Mouse (Mus musculus) forebrain, embryonic 16.5 days (tissue): Measurements from ENCODE around the gene Kcnh8. TPM values are rescaled to one million over a fixed set of nuclear protein-coding genes. Genes with fewer than 3 reads are reported as not detected.

Experiments used
- ATAC-seq: fragments of 200-750 bp; cut with Nextera tagmentation; 2 replicates; pipeline ENCODE4 v1.8.0; 2017; ENCODE audit warnings: mild to moderate bottlenecking, moderate library complexity
- H3K27ac ChIP-seq: fragments of 300-500 bp; sonication (generic); 2 replicates; pipeline ENCODE4 v1.5.1; 2014; ENCODE audit warnings: low read length, control low read depth
- H3K27me3 ChIP-seq: fragments of 300-500 bp; sonication (generic); replicated peaks from 2 replicates; pipeline ENCODE4 v1.6.1; 2014; ENCODE audit warnings: low read length; ENCODE audit not compliant: control insufficient read depth, insufficient read depth
- H3K36me3 ChIP-seq: fragments of 300-500 bp; sonication (generic); 2 replicates; pipeline ENCODE4 v1.6.1; 2014; ENCODE audit not compliant: control insufficient read depth, insufficient read depth
- H3K4me1 ChIP-seq: fragments of 300-500 bp; sonication (generic); replicated peaks from 2 replicates; pipeline ENCODE4 v1.6.1; 2014; ENCODE audit warnings: low read length; ENCODE audit not compliant: control insufficient read depth, insufficient read depth
- H3K4me2 ChIP-seq: fragments of 300-500 bp; sonication (generic); 2 replicates; pipeline ENCODE4 v1.6.1; 2014; ENCODE audit warnings: mild to moderate bottlenecking, low read length, control low read depth
- H3K4me3 ChIP-seq: fragments of 300-500 bp; sonication (generic); replicated peaks from 2 replicates; pipeline ENCODE4 v1.5.1; 2014; ENCODE audit warnings: mild to moderate bottlenecking, low read length, control low read depth
- H3K9ac ChIP-seq: fragments of 300-500 bp; sonication (generic); replicated peaks from 2 replicates; pipeline ENCODE4 v1.6.1; 2014; ENCODE audit warnings: low read depth, low read length, control low read depth
- H3K9me3 ChIP-seq: fragments of 300-500 bp; sonication (generic); 2 replicates; pipeline ENCODE4 v1.6.1; 2016; ENCODE audit warnings: low read length; ENCODE audit not compliant: control insufficient read depth
- WGBS: fragments of 180-500 bp; shearing (Covaris S2); extraction: QIAGEN DNeasy Blood & Tissue Kit; methylation state at CpG from one replicate; pipeline ENCODE4 v1.1.7; 2014; 5-methylcytosine and 5-hydroxymethylcytosine counted together
- polyA plus RNA-seq: library from polyadenylated mRNA; unstranded; fragments of >200 nt; fragmentation: Nextera tagmentation; extraction: Ambion mirVana; gene quantifications from 2 replicates; pipeline ENCODE4 v1.2.1, GENCODE M21; 2015

The Kcnh8 gene
- 4.1 and 4.8 TPM in 2 replicates for polyA plus RNA-seq

GRCm38 (mm10) chr17:52602093-52602780 lies at the start of gene Kcnh8:
Gene Kcnh8, plus strand, starts transcription at chr17:52602709.
- under 1% methylated on average over 38 of the region's 40 CpGs for WGBS
- Histone ChIP-seq H3K36me3 (no peaks in the 10 kb centered on the region), H3K9me3 (no peaks in the 10 kb centered on the region), H3K9ac (peak within 1 kb of the TSS; percentile 94), H3K27ac (peak within 1 kb of the TSS; percentile 96), H3K4me2 (peak within 1 kb of the TSS; percentile 72), H3K4me1 (peaks cover 8% of the 10 kb centered on the region), H3K4me3 (peak within 1 kb of the TSS; percentile 81), H3K27me3 (no peaks in the 10 kb centered on the region)
- peak; percentile 45 for ATAC-seq

- no peaks in the 10 kb centered on the region for H3K9me3 ChIP-seq
- H3K9ac ChIP-seq, result no peak overlapping the region
- H3K4me2 ChIP-seq, result no peak overlapping the region
- peak; percentile 93 for ATAC-seq
- H3K36me3 ChIP-seq, result no peaks in the 10 kb centered on the region
- H3K4me1 ChIP-seq, result peaks cover 2% of the 10 kb centered on the region; the same call in 1 of the 2 replicates
- no peaks in the 10 kb centered on the region for H3K27me3 ChIP-seq
- H3K27ac ChIP-seq, result no peak overlapping the region
- 31% methylated on average over 13 of the region's 13 CpGs for WGBS
- no peak overlapping the region for H3K4me3 ChIP-seq
Observed at GRCm38 (mm10) chr17:52559961-52560720, 42.4 kb upstream of the Kcnh8 start.

- no peak for ATAC-seq
- Histone ChIP-seq H3K36me3 (no peaks in the 10 kb centered on the region), H3K9me3 (no peaks in the 10 kb centered on the region), H3K27me3 (no peaks in the 10 kb centered on the region), H3K4me1 (no peaks in the 10 kb centered on the region), H3K27ac (no peak overlapping the region), H3K9ac (no peak overlapping the region), H3K4me3 (no peak overlapping the region), H3K4me2 (no peak overlapping the region)
- WGBS, result 54% methylated on average over 4 of the region's 4 CpGs
Observed at GRCm38 (mm10) chr17:52565467-52566155, 36.9 kb upstream of the Kcnh8 start.

GRCm38 (mm10) chr17:52569584-52570270 lies 32.8 kb upstream of the Kcnh8 start:
- ATAC-seq, result peak; percentile 84
- H3K36me3 ChIP-seq, result no peaks in the 10 kb centered on the region
- H3K27ac ChIP-seq, result no peak overlapping the region
- no peaks in the 10 kb centered on the region for H3K9me3 ChIP-seq
- H3K4me1 ChIP-seq, result no peaks in the 10 kb centered on the region
- no peak overlapping the region for H3K9ac ChIP-seq
- H3K27me3 ChIP-seq, result no peaks in the 10 kb centered on the region
- H3K4me3 ChIP-seq, result no peak overlapping the region
- no peak overlapping the region for H3K4me2 ChIP-seq
- 71% methylated on average over 4 of the region's 4 CpGs for WGBS

- no peak overlapping the region for H3K27ac ChIP-seq
- H3K27me3 ChIP-seq, result no peaks in the 10 kb centered on the region
- H3K9ac ChIP-seq, result no peak overlapping the region
- no peak overlapping the region for H3K4me3 ChIP-seq
- ATAC-seq, result no peak
- H3K4me2 ChIP-seq, result no peak overlapping the region
- WGBS, result 63% methylated on average over 4 of the region's 4 CpGs
- H3K9me3 ChIP-seq, result no peaks in the 10 kb centered on the region
- no peaks in the 10 kb centered on the region for H3K36me3 ChIP-seq
- H3K4me1 ChIP-seq, result no peaks in the 10 kb centered on the region
Observed at GRCm38 (mm10) chr17:52572229-52572628, 30.3 kb upstream of the Kcnh8 start.

GRCm38 (mm10) chr17:52591503-52592194 lies 10.9 kb upstream of the Kcnh8 start:
- WGBS, result 83% methylated on average over 5 of the region's 5 CpGs

GRCm38 (mm10) chr17:52599141-52599540 lies 3.4 kb upstream of the Kcnh8 start:
- no peak for ATAC-seq
- no peaks in the 10 kb centered on the region for H3K9me3 ChIP-seq
- WGBS, result 84% methylated on average over 3 of the region's 3 CpGs
- no peaks in the 10 kb centered on the region for H3K36me3 ChIP-seq
- H3K9ac ChIP-seq, result no peak overlapping the region
- no peak overlapping the region for H3K27ac ChIP-seq
- H3K4me1 ChIP-seq, result peaks cover 8% of the 10 kb centered on the region
- no peak overlapping the region for H3K4me2 ChIP-seq
- no peaks in the 10 kb centered on the region for H3K27me3 ChIP-seq
- no peak overlapping the region for H3K4me3 ChIP-seq

More at GRCm38 (mm10) chr17:52591503-52592194, 10.9 kb upstream of the Kcnh8 start:
- H3K27ac ChIP-seq, result no peak overlapping the region
- no peak for ATAC-seq
- no peaks in the 10 kb centered on the region for H3K36me3 ChIP-seq
- no peaks in the 10 kb centered on the region for H3K4me1 ChIP-seq
- no peaks in the 10 kb centered on the region for H3K27me3 ChIP-seq
- H3K9me3 ChIP-seq, result no peaks in the 10 kb centered on the region
- no peak overlapping the region for H3K4me3 ChIP-seq
- no peak overlapping the region for H3K9ac ChIP-seq
- H3K4me2 ChIP-seq, result no peak overlapping the region

GRCm38 (mm10) chr17:52600882-52601371 lies 1.6 kb upstream of the Kcnh8 start:
- 0% methylated on average over 22 of the region's 22 CpGs for WGBS
- Histone ChIP-seq H3K4me1 (peaks cover 8% of the 10 kb centered on the region), H3K9me3 (no peaks in the 10 kb centered on the region), H3K4me2 (peak overlapping the region; percentile 72), H3K9ac (peak overlapping the region; percentile 94), H3K4me3 (peak overlapping the region; percentile 81), H3K36me3 (no peaks in the 10 kb centered on the region), H3K27ac (peak overlapping the region; percentile 96), H3K27me3 (no peaks in the 10 kb centered on the region)
- ATAC-seq, result peak; percentile 95
